Mouse (Mus musculus) stomach, embryonic 16.5 days (tissue): Measurements from ENCODE around the gene Arrb1. TPM values are rescaled to one million over a fixed set of nuclear protein-coding genes. Genes with fewer than 3 reads are reported as not detected.

ENCODE experiments used
- ATAC-seq: fragments of 200-750 bp; cut with Nextera tagmentation; 2 replicates; pipeline ENCODE4 v1.8.0; 2017; ENCODE audit warnings: moderate number of reproducible peaks, moderate TSS enrichment; ENCODE audit not compliant: insufficient read depth, low FRiP score
- H3K27ac ChIP-seq: fragments of 300-500 bp; sonication (generic); 2 replicates; pipeline ENCODE4 v1.5.1; 2014; ENCODE audit warnings: low read length
- H3K27me3 ChIP-seq: fragments of 300-500 bp; sonication (generic); 2 replicates; pipeline ENCODE4 v1.6.1; 2014; ENCODE audit warnings: low read length, control low read depth, mixed read lengths; ENCODE audit not compliant: control insufficient read depth, insufficient read depth
- H3K36me3 ChIP-seq: fragments of 300-500 bp; sonication (generic); 2 replicates; pipeline ENCODE4 v1.6.1; 2014; ENCODE audit warnings: low read length; ENCODE audit not compliant: control insufficient read depth, insufficient read depth
- H3K4me1 ChIP-seq: fragments of 300-500 bp; sonication (generic); 2 replicates; pipeline ENCODE4 v1.6.1; 2014; ENCODE audit warnings: low read length, control low read depth, mixed read lengths; ENCODE audit not compliant: control insufficient read depth, insufficient read depth
- H3K4me2 ChIP-seq: fragments of 300-500 bp; sonication (generic); 2 replicates; pipeline ENCODE4 v1.6.1; 2014; ENCODE audit warnings: low read depth, low read length, mixed read lengths
- H3K4me3 ChIP-seq: fragments of 300-500 bp; sonication (generic); replicated peaks from 2 replicates; pipeline ENCODE4 v1.5.1; 2014; ENCODE audit warnings: mild to moderate bottlenecking, low read length
- H3K9ac ChIP-seq: fragments of 300-500 bp; sonication (generic); 2 replicates; pipeline ENCODE4 v1.6.1; 2014; ENCODE audit warnings: low read length
- H3K9me3 ChIP-seq: fragments of 300-500 bp; sonication (generic); replicated peaks from 2 replicates; pipeline ENCODE4 v1.6.1; 2016; ENCODE audit warnings: low read length, control low read depth; ENCODE audit not compliant: control insufficient read depth
- WGBS: fragments of 180-500 bp; shearing (Covaris S2); extraction: QIAGEN DNeasy Blood & Tissue Kit; methylation state at CpG from one replicate; pipeline ENCODE4 v1.1.7; 2014; 5-methylcytosine and 5-hydroxymethylcytosine counted together
- polyA plus RNA-seq: library from polyadenylated mRNA; unstranded; fragments of >200 nt; fragmentation: Nextera tagmentation; extraction: Ambion mirVana; gene quantifications from 2 replicates; pipeline ENCODE4 v1.2.1, GENCODE M21; 2015

Arrb1 gene
- polyA plus RNA-seq, 1 experiment from 2014 or later, result 13.6 TPM

DNA sequence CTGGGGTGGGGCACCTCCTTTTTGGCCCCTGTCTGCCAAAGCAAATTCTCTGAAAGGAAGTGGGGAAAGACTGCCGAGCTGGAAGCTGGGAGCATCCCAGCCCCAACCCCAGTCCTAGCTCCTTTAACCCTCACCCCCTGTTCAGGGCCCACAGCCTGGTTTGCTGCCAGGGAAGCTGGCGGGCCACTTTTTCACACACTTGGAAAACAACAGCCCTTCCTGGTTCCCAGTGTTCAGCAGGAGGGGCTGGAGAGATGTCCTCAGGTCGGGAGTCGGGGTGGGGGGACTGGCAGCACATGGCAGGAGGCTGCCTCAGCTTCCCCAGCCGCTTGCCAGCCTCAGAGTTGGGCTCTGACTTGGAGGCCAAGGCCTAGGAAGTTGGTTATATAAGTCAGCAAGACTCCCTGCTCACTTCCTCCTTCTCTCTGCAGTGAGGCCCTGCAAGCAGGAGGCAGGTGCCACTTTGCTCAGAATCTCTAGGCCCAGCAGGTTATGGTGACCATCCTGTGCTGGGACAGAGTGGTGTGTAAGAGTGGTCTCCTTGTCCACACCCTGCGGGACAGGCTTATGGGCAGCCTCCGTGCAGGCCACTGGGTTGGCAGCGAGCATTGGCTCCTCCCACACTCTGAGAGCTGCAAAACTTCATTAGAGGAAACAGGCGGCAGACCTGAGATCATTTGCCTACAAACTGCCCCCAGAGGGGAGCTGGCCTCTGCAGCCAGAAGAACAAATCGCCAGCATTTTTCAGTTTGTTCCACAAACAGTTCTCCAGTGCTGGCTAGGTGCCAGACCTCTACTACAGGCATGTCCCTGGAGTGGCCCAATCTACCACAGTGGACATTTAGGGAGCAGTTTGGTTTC is 10.8 kb downstream of the Arrb1 start:
- peak; percentile 80 for ATAC-seq
- WGBS, result 17% methylated on average over 10 of the region's 10 CpGs
- peaks cover 38% of the 10 kb centered on the region for H3K4me1 ChIP-seq
- H3K9me3 ChIP-seq, result no peaks in the 10 kb centered on the region
- H3K36me3 ChIP-seq, result no peaks in the 10 kb centered on the region
- H3K27ac ChIP-seq, result peak overlapping the region; percentile 80
- H3K4me2 ChIP-seq, result 0 out of 2 replicates have a peak overlapping the region, but pooled peaks have one; percentile 1
- H3K4me3 ChIP-seq, result no peak overlapping the region
- H3K27me3 ChIP-seq, result no peaks in the 10 kb centered on the region
- peak overlapping the region; percentile 59 for H3K9ac ChIP-seq

DNA sequence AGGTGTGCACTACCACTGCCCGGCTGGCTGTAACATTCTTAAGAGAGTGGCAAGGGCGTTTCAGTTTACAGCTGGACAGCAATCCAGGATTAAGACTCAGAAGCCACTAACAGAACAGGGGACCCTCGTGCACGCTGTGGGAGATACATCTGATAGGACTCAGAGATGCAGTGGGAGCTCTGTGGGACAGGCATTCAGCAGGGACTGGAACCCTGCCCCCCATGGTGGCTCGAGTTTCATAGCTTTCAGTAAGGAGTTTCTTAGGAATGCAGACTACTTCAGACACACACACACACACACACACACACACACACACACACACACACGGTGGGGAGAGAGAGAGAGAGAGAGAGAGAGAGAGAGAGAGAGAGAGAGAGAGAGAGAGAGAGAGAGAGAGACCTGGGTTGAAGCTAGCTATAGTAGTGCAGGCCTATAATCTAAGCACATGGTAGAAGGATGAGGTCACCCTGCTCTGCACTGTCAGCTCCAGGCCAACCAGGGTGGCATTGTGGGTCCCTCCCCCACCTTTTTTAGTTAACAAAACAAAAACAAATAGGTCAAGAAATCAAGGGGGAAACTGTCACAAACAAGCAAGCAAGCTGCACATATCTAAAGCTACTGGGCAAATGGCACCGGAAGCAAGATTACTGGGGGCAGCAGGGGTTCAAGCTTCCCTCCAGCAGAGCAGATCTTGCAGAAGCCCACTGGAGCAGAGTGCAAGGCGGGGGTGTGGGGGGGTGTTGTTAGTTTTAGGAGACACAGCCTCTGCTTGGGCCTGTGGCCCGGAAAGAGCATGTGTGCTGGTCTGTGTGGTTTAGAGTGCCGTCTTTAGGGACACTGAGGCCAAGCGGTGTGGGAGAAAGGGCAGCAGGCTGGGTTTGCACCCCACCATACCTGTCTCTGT is 12.6 kb downstream of the Arrb1 start:
- H3K4me1 ChIP-seq, result peaks cover 40% of the 10 kb centered on the region
- no peaks in the 10 kb centered on the region for H3K9me3 ChIP-seq
- H3K36me3 ChIP-seq, result no peaks in the 10 kb centered on the region
- no peak overlapping the region for H3K4me3 ChIP-seq
- no peak overlapping the region for H3K4me2 ChIP-seq
- H3K27me3 ChIP-seq, result no peaks in the 10 kb centered on the region
- no peak overlapping the region for H3K9ac ChIP-seq
- no peak for ATAC-seq
- WGBS, result 50% methylated on average over 10 of the region's 11 CpGs
- peak overlapping the region; percentile 52; the same call in 1 of the 2 replicates for H3K27ac ChIP-seq

DNA sequence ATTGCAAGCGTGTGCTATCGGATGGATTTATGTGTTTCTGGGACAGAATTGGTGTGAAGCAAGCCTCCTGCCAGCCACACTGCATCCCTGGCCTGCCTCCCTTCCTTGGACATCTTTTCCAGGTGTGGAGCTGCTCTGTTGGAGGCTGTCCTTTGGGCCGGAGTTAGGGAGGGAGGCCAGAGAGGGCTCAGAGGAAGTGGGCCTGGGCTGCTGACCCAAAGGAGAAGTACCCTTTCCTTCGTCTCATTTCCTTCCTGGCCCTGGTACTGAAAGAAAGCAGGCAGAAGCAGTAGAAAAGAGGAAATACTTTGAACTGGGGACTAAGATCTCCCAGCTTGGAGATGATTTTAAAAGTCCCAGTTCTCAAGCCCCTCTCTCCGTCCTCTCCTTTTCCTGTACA is 14.4 kb downstream of the Arrb1 start:
- ATAC-seq, result no peak
- H3K4me2 ChIP-seq, result no peak overlapping the region
- H3K9me3 ChIP-seq, result no peaks in the 10 kb centered on the region
- H3K4me3 ChIP-seq, result no peak overlapping the region
- no peak overlapping the region for H3K27ac ChIP-seq
- H3K9ac ChIP-seq, result no peak overlapping the region
- no peaks in the 10 kb centered on the region for H3K36me3 ChIP-seq
- 85% methylated on average over 5 of the region's 5 CpGs for WGBS
- H3K27me3 ChIP-seq, result no peaks in the 10 kb centered on the region
- peaks cover 50% of the 10 kb centered on the region for H3K4me1 ChIP-seq

DNA sequence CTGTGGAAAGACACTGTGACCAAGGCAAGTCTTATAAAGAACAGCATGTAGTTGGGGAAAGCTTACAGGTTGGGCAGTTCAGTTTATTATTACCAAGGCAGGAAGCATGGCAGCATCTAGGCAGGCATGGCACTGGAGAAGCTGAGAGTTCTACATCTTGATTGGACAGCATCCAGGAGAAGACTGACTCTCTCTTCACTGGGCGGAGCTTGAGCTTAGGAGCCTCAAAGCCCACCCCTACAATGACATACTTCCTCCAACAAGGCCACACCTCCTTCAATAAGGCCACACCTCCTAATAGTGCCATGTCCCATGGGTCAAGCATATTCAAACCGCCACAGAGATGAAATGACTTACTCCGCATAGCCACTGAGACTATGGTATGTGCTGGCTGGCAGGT is 16.4 kb downstream of the Arrb1 start:
- 95% methylated on average over 3 of the region's 3 CpGs for WGBS

DNA sequence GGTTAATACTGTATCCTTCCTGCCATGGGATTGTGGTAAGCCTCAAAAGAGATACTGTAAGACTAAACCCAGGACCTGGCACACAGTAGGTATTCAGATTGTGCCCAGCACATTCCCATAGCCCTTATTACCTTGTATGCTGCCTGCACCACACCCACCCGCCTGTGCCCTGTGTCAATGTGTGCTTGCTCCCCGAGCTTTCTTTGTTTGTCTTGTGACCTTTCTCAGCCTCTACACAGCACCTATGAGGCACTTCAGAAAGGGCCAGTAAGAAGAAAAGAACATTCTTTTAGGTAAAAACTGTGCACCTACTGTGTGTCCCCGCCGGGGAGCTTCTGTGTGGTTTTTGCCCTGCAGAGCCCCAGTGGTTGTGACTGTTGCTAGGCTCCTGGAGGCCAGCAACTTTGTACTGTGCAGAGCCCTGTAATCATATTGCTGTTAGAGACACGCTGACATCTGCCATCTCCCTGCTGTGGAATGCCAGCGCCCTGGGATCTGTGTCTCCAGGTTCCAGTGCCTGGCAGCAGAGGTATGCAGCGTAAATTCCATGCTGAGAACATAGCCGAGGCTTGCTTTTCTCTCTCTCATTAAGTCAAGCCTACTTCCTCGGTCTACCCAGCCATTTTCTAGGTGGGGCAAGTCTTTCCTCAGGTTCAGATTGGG is 18.1 kb downstream of the Arrb1 start:
- Histone ChIP-seq H3K9ac (peak overlapping the region; percentile 26; the same call in 1 of the 2 replicates), H3K27me3 (no peaks in the 10 kb centered on the region), H3K4me3 (no peak overlapping the region), H3K27ac (peak overlapping the region; percentile 78), H3K4me2 (no peak overlapping the region), H3K9me3 (no peaks in the 10 kb centered on the region), H3K36me3 (no peaks in the 10 kb centered on the region), H3K4me1 (peaks cover 21% of the 10 kb centered on the region)
- ATAC-seq, result peak; percentile 34; the same call in 1 of the 2 replicates
- WGBS, result 32% methylated on average over 9 of the region's 9 CpGs

More for the DNA sequence above, 16.4 kb downstream of the Arrb1 start:
- Histone ChIP-seq H3K27me3 (no peaks in the 10 kb centered on the region), H3K36me3 (no peaks in the 10 kb centered on the region), H3K27ac (no peak overlapping the region), H3K9ac (no peak overlapping the region), H3K4me1 (peaks cover 30% of the 10 kb centered on the region), H3K4me3 (no peak overlapping the region), H3K4me2 (no peak overlapping the region), H3K9me3 (no peaks in the 10 kb centered on the region)
- no peak for ATAC-seq

DNA sequence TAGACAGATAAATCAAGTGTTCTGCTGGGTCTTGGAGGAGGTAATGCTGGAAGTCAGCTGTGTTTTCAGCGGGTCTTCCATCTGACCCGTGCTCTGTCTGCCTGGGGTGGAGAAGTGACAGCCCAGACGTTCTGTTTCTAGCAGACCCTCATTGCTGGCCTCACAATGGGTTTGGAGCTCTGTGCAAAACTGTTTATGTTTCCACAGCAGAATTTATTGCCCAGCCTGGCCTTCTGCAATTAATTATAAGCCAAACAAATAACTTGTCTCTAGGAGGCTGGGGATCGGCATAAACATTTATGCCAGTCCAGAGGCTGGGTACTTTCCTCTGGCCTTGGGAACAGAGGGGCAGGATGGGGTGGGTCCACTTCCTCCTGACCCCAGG is 18.6 kb downstream of the Arrb1 start:
- Histone ChIP-seq H3K4me2 (no peak overlapping the region), H3K9ac (peak overlapping the region; percentile 26; the same call in 1 of the 2 replicates)
- WGBS, result 18% methylated on average over 4 of the region's 4 CpGs

DNA sequence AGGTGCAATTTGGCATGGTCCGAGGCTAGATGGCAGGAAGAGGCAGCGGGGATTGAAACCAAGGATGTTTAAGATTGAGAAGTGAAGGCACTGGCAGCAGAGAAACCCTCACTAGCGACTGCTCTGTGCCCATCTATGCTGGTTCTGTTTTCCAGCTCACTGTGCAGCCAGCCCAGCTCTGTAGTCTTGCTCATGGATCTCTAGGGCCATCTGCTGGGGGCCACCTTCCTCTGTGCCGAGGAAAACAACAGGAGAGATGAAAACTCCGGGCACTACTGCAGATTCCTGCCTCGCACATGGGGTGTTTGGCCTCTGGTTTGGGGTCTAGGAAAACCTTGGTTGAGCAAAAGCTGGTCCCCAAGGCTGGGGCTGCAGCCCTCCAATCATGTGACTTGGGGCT is 20.6 kb downstream of the Arrb1 start:
- no peak overlapping the region for H3K4me2 ChIP-seq
- peaks cover 30% of the 10 kb centered on the region for H3K4me1 ChIP-seq
- 37% methylated on average over 6 of the region's 6 CpGs for WGBS
- no peaks in the 10 kb centered on the region for H3K36me3 ChIP-seq
- H3K4me3 ChIP-seq, result no peak overlapping the region
- peak overlapping the region; percentile 24; the same call in 1 of the 2 replicates for H3K9ac ChIP-seq
- no peak for ATAC-seq
- no peak overlapping the region for H3K27ac ChIP-seq
- H3K27me3 ChIP-seq, result no peaks in the 10 kb centered on the region
- H3K9me3 ChIP-seq, result no peaks in the 10 kb centered on the region

More for the DNA sequence above, 18.6 kb downstream of the Arrb1 start:
- Histone ChIP-seq H3K4me3 (no peak overlapping the region), H3K27me3 (no peaks in the 10 kb centered on the region), H3K4me1 (peaks cover 21% of the 10 kb centered on the region), H3K27ac (peak overlapping the region; percentile 78), H3K9me3 (no peaks in the 10 kb centered on the region), H3K36me3 (no peaks in the 10 kb centered on the region)
- 0 out of 2 replicates have a peak, but pooled peaks have one; percentile 8 for ATAC-seq

DNA sequence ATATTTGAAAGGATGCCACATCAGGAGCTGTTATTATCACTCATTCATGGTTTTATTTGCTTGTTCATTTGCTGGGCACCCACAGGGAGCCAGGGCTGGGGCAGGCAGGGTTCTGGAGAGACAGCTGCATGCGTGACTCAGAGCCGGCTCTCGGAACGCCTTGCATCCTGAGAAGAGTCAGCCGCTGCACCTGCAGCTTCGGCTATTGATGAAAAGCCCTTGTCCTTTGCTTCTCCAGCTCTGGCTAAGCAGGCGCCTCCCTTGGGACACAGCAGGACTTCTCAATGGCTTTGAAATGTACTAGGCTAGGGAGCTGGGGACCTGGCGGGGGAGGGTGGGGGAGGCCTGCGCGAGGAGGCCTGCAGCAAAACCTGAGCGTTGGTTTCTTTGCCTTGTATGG is 23.8 kb downstream of the Arrb1 start:
- Histone ChIP-seq H3K9ac (no peak overlapping the region), H3K4me3 (no peak overlapping the region), H3K9me3 (no peaks in the 10 kb centered on the region), H3K27me3 (no peaks in the 10 kb centered on the region), H3K4me1 (peaks cover 28% of the 10 kb centered on the region), H3K27ac (no peak overlapping the region), H3K36me3 (no peaks in the 10 kb centered on the region), H3K4me2 (no peak overlapping the region)
- no peak for ATAC-seq
- WGBS, result 38% methylated on average over 11 of the region's 11 CpGs
